Mouse (Mus musculus) heart, embryonic 14.5 days (tissue): ENCODE data around the gene Pcbp3. TPM values are rescaled to one million over a fixed set of nuclear protein-coding genes. Genes with fewer than 3 reads are reported as not detected.

Experiments used
- ATAC-seq: fragments of 200-750 bp; cut with Nextera tagmentation; 2 replicates; pipeline ENCODE4 v1.8.0; 2017; ENCODE audit warnings: low read depth, moderate TSS enrichment; ENCODE audit not compliant: insufficient number of reproducible peaks, insufficient read depth, low FRiP score
- H3K27ac ChIP-seq, 2 experiments: fragments of 200-500 bp in 1 of 2; fragments of 300-500 bp in 1 of 2; sonication (generic) in 1 of 2; replicated peaks in 1 of 2; 2 replicates each; pipeline ENCODE4 v1.5.1; 2012 to 2014; ENCODE audit warnings: low read depth in 2 of 2, low read length in 2 of 2, control low read depth in 1 of 2, mild to moderate bottlenecking in 1 of 2, mixed read lengths in 1 of 2; ENCODE audit not compliant: control insufficient read depth in 1 of 2, insufficient read depth in 1 of 2
- H3K27me3 ChIP-seq: fragments of 300-500 bp; sonication (generic); 2 replicates; pipeline ENCODE4 v1.6.1; 2014; ENCODE audit warnings: mild to moderate bottlenecking, low read length, control low read depth; ENCODE audit not compliant: control insufficient read depth, insufficient read depth
- H3K36me3 ChIP-seq: fragments of 300-500 bp; sonication (generic); 2 replicates; pipeline ENCODE4 v1.6.1; 2014; ENCODE audit warnings: mild to moderate bottlenecking, control low read depth, low read length, mixed read lengths; ENCODE audit not compliant: control insufficient read depth, insufficient read depth
- H3K4me1 ChIP-seq, 2 experiments: fragments of 200-500 bp in 1 of 2; fragments of 300-500 bp in 1 of 2; sonication (generic) in 1 of 2; 2 replicates each; pipeline ENCODE4 v1.6.1; 2012 to 2014; ENCODE audit warnings: low read length in 2 of 2, control low read depth in 1 of 2, mixed read lengths in 1 of 2; ENCODE audit not compliant: control insufficient read depth in 2 of 2, insufficient read depth in 2 of 2
- H3K4me2 ChIP-seq: fragments of 300-500 bp; sonication (generic); 2 replicates; pipeline ENCODE4 v1.6.1; 2014; ENCODE audit warnings: mild to moderate bottlenecking, low read length
- H3K4me3 ChIP-seq, 2 experiments: fragments of 200-500 bp in 1 of 2; fragments of 300-500 bp in 1 of 2; sonication (generic) in 1 of 2; 2 replicates each; pipeline ENCODE4 v1.5.1; 2012 to 2014; ENCODE audit warnings: low read length in 2 of 2, mild to moderate bottlenecking in 2 of 2, control low read depth in 1 of 2, low read depth in 1 of 2, moderate library complexity in 1 of 2; ENCODE audit not compliant: control insufficient read depth in 1 of 2, insufficient read depth in 1 of 2
- H3K9ac ChIP-seq: fragments of 300-500 bp; sonication (generic); 2 replicates; pipeline ENCODE4 v1.6.1; 2014; ENCODE audit warnings: mild to moderate bottlenecking, low read length
- H3K9me3 ChIP-seq: fragments of 300-500 bp; sonication (generic); 2 replicates; pipeline ENCODE4 v1.6.1; 2016; ENCODE audit warnings: low read length, control low read depth; ENCODE audit not compliant: control insufficient read depth
- WGBS: fragments of 180-500 bp; shearing (Covaris S2); extraction: QIAGEN DNeasy Blood & Tissue Kit; methylation state at CpG from one replicate; pipeline ENCODE4 v1.1.7; 2014; 5-methylcytosine and 5-hydroxymethylcytosine counted together
- polyA plus RNA-seq: library from polyadenylated mRNA; unstranded; fragments of >200 nt; fragmentation: Nextera tagmentation; extraction: Ambion mirVana; gene quantifications from 2 replicates; pipeline ENCODE4 v1.2.1, GENCODE M21; 2014

Gene Pcbp3
- polyA plus RNA-seq, 1 experiment from 2014 or later: 6.3 TPM

DNA sequence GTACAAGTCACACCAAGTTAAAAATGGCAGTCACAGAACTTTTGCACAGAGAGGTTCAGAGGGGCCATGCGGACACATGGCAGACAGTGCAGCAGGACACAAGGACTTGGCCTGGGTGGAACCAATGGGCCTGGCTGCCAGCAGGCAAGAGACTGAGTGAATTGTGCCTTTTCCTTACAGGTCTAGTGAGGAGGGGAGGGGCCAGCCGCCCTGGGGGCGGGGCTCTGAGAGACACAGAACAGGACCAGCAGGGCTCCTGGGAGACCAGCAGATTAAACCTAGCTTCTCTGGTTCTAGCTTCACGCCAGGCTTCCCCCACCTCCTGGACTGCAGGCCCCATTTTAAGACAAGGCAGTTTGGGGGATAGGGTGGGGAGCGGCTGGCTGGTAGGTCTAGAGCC, 190.6 kb downstream of the Pcbp3 start:
- 59% methylated on average over 5 of the region's 5 CpGs for WGBS
- no peak; the same call in 1 of the 2 replicates for ATAC-seq
- no peaks in the 10 kb centered on the region for H3K27me3 ChIP-seq
- H3K27ac ChIP-seq: no peak overlapping the region
- no peaks in the 10 kb centered on the region for H3K36me3 ChIP-seq
- H3K4me2 ChIP-seq: no peak overlapping the region
- peaks cover 3% of the 10 kb centered on the region; the same call in 1 of the 2 replicates for H3K9me3 ChIP-seq
- no peak overlapping the region for H3K9ac ChIP-seq
- H3K4me1 ChIP-seq: peaks cover 0 to 6% of the 10 kb centered on the region in 2 experiments; a peak in 2 of 4 replicates
- H3K4me3 ChIP-seq: no peak overlapping the region

DNA sequence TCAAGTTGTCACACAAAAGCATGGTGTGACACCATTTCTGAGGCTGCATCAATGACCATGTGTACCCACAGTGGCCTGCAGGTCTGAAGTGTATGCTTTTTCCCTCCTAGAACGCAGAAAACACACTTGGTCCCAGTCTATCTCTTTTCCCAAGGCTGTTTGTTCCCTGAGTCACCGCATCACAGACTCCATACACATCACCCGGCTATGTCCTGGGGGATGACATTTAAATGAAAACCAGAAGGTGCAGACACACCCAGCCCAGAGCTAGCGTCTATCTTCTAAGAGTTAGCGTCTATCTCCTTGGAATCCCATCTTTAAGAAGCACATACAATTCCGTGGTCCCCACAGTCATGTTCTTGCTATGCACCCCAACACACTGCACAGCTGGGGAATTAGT, 192.1 kb downstream of the Pcbp3 start:
- no peaks in the 10 kb centered on the region for H3K36me3 ChIP-seq
- H3K4me3 ChIP-seq: no peak overlapping the region
- WGBS: 81% methylated on average over 6 of the region's 6 CpGs
- no peak for ATAC-seq
- H3K9ac ChIP-seq: no peak overlapping the region
- H3K27me3 ChIP-seq: no peaks in the 10 kb centered on the region
- no peak overlapping the region for H3K27ac ChIP-seq
- H3K4me2 ChIP-seq: no peak overlapping the region
- H3K4me1 ChIP-seq: peaks cover 0 to 6% of the 10 kb centered on the region in 2 experiments; a peak in 2 of 4 replicates
- peaks cover 3% of the 10 kb centered on the region; the same call in 1 of the 2 replicates for H3K9me3 ChIP-seq

DNA sequence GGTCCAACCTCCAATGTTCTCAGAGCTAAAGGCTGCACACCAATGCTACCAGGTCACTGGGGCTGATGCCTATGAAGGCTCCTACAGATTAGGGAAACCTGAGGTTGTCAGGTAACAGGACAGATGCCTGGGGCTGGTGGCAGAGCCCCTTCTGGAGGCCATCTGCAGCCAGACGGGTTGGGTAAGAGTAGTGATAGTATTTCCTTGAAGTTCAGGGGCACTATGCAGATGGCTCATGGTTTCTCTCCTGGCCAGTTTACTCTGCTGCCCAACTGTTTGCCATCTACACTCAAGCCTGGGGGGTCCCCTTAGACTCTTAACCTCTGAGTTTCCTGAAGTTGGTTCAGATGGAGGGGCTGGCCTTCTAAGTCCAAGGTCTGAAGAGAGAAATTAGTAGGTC, 195.5 kb downstream of the Pcbp3 start:
- Histone ChIP-seq H3K4me2 (no peak overlapping the region), H3K27ac (no peak overlapping the region), H3K27me3 (no peaks in the 10 kb centered on the region), H3K4me3 (no peak overlapping the region), H3K9ac (no peak overlapping the region), H3K4me1 (peaks cover 0 to under 1% of the 10 kb centered on the region in 2 experiments; a peak in 1 of 4 replicates), H3K9me3 (no peaks in the 10 kb centered on the region), H3K36me3 (no peaks in the 10 kb centered on the region)
- no peak for ATAC-seq
- WGBS: 79% methylated on average over 1 of the region's 1 CpGs

DNA sequence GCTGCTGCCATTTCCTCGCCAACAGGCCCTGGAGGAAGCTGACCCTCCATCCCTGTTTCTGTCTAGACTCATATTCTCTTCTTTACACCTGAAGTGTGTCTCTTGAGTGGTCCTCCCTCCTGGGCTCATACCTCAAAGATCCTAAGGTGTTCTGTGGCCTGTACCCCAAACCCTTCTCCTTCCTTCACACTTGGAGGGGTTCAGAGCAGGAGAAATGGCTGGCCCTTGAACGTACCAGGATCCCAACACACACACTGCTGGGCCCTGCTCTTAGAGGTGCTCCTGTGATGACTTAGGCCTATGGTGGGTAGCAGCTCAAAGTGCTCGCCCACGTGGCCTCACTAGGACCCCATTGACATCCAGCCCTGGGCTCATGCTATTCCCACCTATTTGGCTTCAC, 196.8 kb downstream of the Pcbp3 start:
- Histone ChIP-seq H3K4me2 (no peak overlapping the region), H3K36me3 (no peaks in the 10 kb centered on the region), H3K9me3 (no peaks in the 10 kb centered on the region), H3K4me1 (no peaks in the 10 kb centered on the region), H3K4me3 (no peak overlapping the region), H3K9ac (no peak overlapping the region), H3K27me3 (no peaks in the 10 kb centered on the region), H3K27ac (no peak overlapping the region)
- ATAC-seq: no peak
- WGBS: 79% methylated on average over 4 of the region's 4 CpGs

DNA sequence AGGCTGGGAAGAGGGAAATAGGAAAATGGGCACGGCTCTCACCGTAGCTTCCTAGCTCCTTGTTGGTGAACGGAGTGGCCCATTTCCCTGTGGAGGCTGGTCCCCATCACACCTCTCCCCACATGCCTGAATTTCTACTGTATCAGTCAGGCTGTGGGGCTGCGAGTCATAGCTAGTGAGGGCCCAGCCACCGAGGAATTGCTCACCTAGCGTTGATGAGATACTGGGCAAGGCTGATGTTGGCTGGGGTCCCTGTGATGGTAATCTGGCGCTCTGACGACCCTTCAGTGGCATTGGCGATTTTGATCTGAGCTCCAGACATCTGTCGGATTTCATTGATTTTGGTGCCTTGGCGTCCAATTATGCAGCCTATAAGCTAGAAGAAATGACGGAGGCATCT, 198.7 kb downstream of the Pcbp3 start:
- WGBS: 85% methylated on average over 12 of the region's 12 CpGs
- H3K9ac ChIP-seq: no peak overlapping the region
- no peaks in the 10 kb centered on the region for H3K9me3 ChIP-seq

DNA sequence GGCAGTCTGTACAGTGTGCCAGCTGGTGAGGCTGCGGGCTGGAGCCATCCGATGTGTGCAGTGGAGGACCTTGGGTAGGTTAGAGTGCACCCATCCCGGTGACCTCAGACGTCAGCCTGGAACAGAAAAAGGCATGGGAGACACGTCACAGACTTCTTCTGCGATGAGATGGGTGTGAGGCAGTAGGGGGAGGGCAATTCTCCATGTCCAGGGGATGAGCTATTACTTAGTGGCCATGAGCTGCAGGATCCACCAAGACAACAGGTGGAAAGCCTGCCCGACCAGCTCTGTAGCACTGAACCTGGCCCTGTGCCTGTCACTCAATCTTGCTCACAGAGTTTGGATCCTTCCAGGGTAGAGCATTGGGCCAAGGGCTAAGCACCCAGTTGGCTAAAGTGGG, 199.3 kb downstream of the Pcbp3 start:
- 78% methylated on average over 7 of the region's 7 CpGs for WGBS

More for the DNA sequence above, 198.7 kb downstream of the Pcbp3 start:
- Histone ChIP-seq H3K27me3 (no peaks in the 10 kb centered on the region), H3K4me1 (no peaks in the 10 kb centered on the region), H3K27ac (no peak overlapping the region), H3K36me3 (no peaks in the 10 kb centered on the region), H3K4me3 (no peak overlapping the region), H3K4me2 (no peak overlapping the region)
- no peak for ATAC-seq

DNA sequence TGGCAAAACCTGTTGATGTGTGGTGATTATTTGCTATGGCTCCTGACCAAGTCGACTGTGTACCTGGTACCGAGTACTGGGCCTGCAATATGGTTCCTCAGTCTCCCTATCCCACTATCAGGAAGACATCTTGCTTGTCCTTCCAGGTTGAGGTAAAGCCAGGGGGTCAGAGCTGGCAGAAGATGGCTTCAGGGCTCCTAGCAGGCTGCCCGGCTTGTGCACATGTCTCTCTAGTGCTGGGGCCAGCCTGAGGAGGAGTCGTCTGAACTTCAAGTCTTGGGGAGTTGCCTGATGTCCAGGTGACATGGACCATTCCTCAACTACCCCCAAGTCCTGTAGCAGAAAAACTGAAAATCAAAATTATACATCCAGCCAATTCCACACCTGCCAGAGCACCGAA, 201.8 kb downstream of the Pcbp3 start:
- Histone ChIP-seq H3K9ac (no peak overlapping the region), H3K4me2 (no peak overlapping the region), H3K4me1 (no peaks in the 10 kb centered on the region), H3K4me3 (no peak overlapping the region), H3K27me3 (no peaks in the 10 kb centered on the region), H3K36me3 (no peaks in the 10 kb centered on the region), H3K27ac (no peak overlapping the region), H3K9me3 (no peaks in the 10 kb centered on the region)
- WGBS: 77% methylated on average over 5 of the region's 5 CpGs
- ATAC-seq: no peak

More for the DNA sequence above, 199.3 kb downstream of the Pcbp3 start:
- ATAC-seq: no peak
- H3K27ac ChIP-seq: no peak overlapping the region
- H3K4me3 ChIP-seq: no peak overlapping the region
- H3K27me3 ChIP-seq: no peaks in the 10 kb centered on the region
- no peak overlapping the region for H3K9ac ChIP-seq
- H3K36me3 ChIP-seq: no peaks in the 10 kb centered on the region
- no peaks in the 10 kb centered on the region for H3K9me3 ChIP-seq
- H3K4me1 ChIP-seq: no peaks in the 10 kb centered on the region
- no peak overlapping the region for H3K4me2 ChIP-seq

DNA sequence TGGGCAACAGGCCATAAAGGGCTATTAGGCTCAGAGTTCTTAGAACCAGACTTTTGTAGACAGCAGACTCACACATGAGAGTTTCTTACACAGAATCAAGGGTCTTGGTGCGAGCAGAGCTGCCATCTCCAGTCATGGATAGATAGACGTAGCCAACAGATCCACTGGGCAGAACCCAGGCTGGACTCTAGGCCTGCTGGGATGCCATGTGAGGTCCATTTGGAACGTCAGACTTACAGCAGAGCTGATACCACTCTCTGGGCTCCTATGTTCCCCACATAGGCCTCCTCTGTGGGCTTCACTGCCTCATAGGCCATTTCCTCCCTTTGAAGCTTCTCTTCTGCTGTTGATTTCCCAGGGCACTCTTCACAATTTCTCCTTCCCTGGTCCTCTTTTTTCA, 208.0 kb downstream of the Pcbp3 start:
- ATAC-seq: no peak
- no peak overlapping the region for H3K27ac ChIP-seq
- no peaks in the 10 kb centered on the region for H3K4me1 ChIP-seq
- no peak overlapping the region for H3K4me2 ChIP-seq
- no peak overlapping the region for H3K9ac ChIP-seq
- H3K9me3 ChIP-seq: peaks cover 4% of the 10 kb centered on the region; the same call in 1 of the 2 replicates
- H3K4me3 ChIP-seq: no peak overlapping the region
- no peaks in the 10 kb centered on the region for H3K27me3 ChIP-seq
- H3K36me3 ChIP-seq: no peaks in the 10 kb centered on the region
- 81% methylated on average over 3 of the region's 3 CpGs for WGBS
